Mouse (Mus musculus) spleen, adult 2 months (tissue): ENCODE results near the gene Ubxn7.

Experiments used
- CTCF ChIP-seq: fragments of 200-500 bp; IDR thresholded peaks from 2 replicates; pipeline ENCODE4 v1.5.1; 2011; ENCODE audit warnings: mild to moderate bottlenecking, inconsistent platforms; ENCODE audit not compliant: insufficient read depth, insufficient read length, insufficient replicate concordance; ENCODE audit errors: extremely low read depth
- POLR2A ChIP-seq: fragments of 200-500 bp; IDR thresholded peaks from 2 replicates; pipeline ENCODE4 v1.6.1; 2011; ENCODE audit warnings: low read depth, low read length, inconsistent platforms

DNA sequence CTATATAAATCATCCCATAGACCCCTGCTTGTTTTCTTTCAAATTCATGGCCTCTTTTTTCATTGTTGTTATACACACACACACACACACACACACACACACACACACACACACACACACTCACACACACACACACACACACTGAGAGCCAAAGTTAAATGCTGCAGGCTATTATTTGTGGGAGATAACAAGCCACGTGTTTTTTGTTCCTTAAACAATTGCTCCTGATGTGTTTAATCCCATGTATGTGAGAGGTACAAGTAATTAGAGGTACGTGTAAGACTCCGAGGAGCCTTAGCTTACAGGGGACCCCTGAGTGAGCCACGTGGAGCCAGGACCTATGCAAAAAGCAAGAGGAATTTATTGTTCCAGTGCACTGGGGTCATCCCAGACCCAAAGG, 20.1 kb upstream of the Ubxn7 start:
- TF ChIP-seq CTCF (no peak), POLR2A (no peak)
